Mouse (Mus musculus) left cerebral cortex, postnatal 14 days (tissue): Measurements from ENCODE around the gene Gse1. TPM values are rescaled to one million over a fixed set of nuclear protein-coding genes. Genes with fewer than 3 reads are reported as not detected.
A peak's percentile ranks its signal among the peaks of the same experiment; 100 is the strongest.

ENCODE experiments used
- DNase-seq, 2 experiments: peaks; one replicate each; pipeline ENCODE4 v3.0.0; 2021 to 2022; ENCODE audit warnings: low spot score in 2 of 2, mixed read lengths in 1 of 2
- intact Hi-C: fragments of 180-260 bp; cut with DNase I; formaldehyde crosslinking; loops from one replicate; pipeline ENCODE4 v1.15.1; 2025
- microRNA-seq, 2 experiments: library from miRNA; unstranded; fragments of <30 nt; microRNA quantifications; one replicate each; pipeline ENCODE4 v1.2.0; 2022
- total RNA-seq, 2 experiments: library from RNA; stranded (reverse); gene quantifications; 2 replicates each; pipeline ENCODE4 v1.2.3; 2021

Gene Gse1
- total RNA-seq, 2 experiments from 2014 or later, result 49.0 to 57.3 TPM

GRCm38 (mm10) chr8:120607460-120607859 is 379.2 kb downstream of the Gse1 start:
- intact Hi-C loops, result no loop called here
- no peak for DNase-seq

GRCm38 (mm10) chr8:120607885-120608284 is 379.6 kb downstream of the Gse1 start:
- intact Hi-C loops, result no loop called here
- DNase-seq, result peak; percentile 80 to 87

GRCm38 (mm10) chr8:120610824-120611223 is 382.6 kb downstream of the Gse1 start:
- intact Hi-C loops, result loop anchor here (5.0 kb wide), 1 partner anchor 434 kb away; the partner anchor contains the start of gene Fam92b
- DNase-seq, result no peak

- intact Hi-C loops, result loop anchor here (5.0 kb wide), 1 partner anchor 437 kb away; the partner anchor contains the start of gene Fam92b
- DNase-seq, result no peak
These were observed 386.2 kb downstream of the Gse1 start for GRCm38 (mm10) chr8:120614491-120614890.

- intact Hi-C loops, result no loop called here
- no peak for DNase-seq
These were observed 388.7 kb downstream of the Gse1 start for GRCm38 (mm10) chr8:120616663-120617626.

- intact Hi-C loops, result no loop called here
- peak; percentile 61 to 70 for DNase-seq
These were observed 389.9 kb downstream of the Gse1 start for GRCm38 (mm10) chr8:120618110-120618509.

- DNase-seq, result peak; percentile 31 to 51
- intact Hi-C loops, result no loop called here
These were observed 391.3 kb downstream of the Gse1 start for GRCm38 (mm10) chr8:120619235-120620180.

GRCm38 (mm10) chr8:120620441-120620840 is 392.2 kb downstream of the Gse1 start:
- intact Hi-C loops, result no loop called here
- DNase-seq, result no peak

GRCm38 (mm10) chr8:120622161-120622560 is 393.9 kb downstream of the Gse1 start:
- no peak for DNase-seq
- intact Hi-C loops, result no loop called here

GRCm38 (mm10) chr8:120623608-120624007 is 395.4 kb downstream of the Gse1 start:
- intact Hi-C loops, result no loop called here
- no peak for DNase-seq

- intact Hi-C loops, result no loop called here
- DNase-seq, result no peak
These were observed 398.2 kb downstream of the Gse1 start for GRCm38 (mm10) chr8:120626461-120626860.

GRCm38 (mm10) chr8:120627298-120627697 is 399.0 kb downstream of the Gse1 start:
- DNase-seq, result no peak
- intact Hi-C loops, result no loop called here

- intact Hi-C loops, result no loop called here
- DNase-seq, result no peak
These were observed 401.8 kb downstream of the Gse1 start for GRCm38 (mm10) chr8:120630031-120630430.

GRCm38 (mm10) chr8:120630848-120631247 is 402.6 kb downstream of the Gse1 start:
- DNase-seq, result no peak
- intact Hi-C loops, result no loop called here

Small RNA genes within 50 kb of the gene (microRNA-seq; reads per million reads assigned to microRNA genes)
- gene Gm22715, result 0 reads per million in 2 experiments
- 1.3 reads per million in 2 experiments for gene Mir7687

Other genes starting within 250 kb of the Gse1 start
- 1 to 10 TPM; 1.8 to 2.3 TPM for gene Crispld2, start 236.0 kb upstream of the Gse1 start, total RNA-seq
- 10 to 100 TPM; 36.0 to 44.1 TPM for gene Zdhhc7, start 127.0 kb upstream of the Gse1 start, total RNA-seq
- 100 to 1,000 TPM; 134 to 145 TPM for gene 6430548M08Rik, start 114.3 kb upstream of the Gse1 start, total RNA-seq
- under 1 TPM in 1 of 2 experiments, not detected in 1; 0.47 TPM for gene Fam92b, start 51.0 kb upstream of the Gse1 start, total RNA-seq